ENCODE assay signal across 8 mouse cellular contexts in the genomic region with DNA sequence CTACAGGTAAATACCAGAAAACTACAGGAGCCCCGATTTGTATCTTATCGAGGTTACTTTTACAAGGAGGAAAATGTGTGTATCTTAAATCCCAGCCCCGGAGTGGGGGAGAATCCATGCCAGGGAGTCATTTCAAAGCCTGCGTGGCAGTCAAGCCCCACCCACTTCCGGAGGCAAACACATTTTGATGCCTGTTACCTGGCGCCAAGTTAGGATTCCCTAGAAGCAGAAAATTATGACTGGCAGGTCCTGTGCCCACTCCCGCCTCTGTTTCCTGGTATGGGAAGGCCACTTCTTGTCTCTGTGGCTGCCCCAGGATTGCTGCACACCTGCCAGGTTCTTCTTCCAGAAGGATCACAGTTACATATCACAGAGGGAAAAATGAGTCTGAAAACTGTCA. TPM values are rescaled to one million over a fixed set of nuclear protein-coding genes. Genes with fewer than 3 reads are reported as not detected.
DNase-seq lines count a peak whose midpoint lies in the region; ATAC-seq and TF ChIP-seq lines count a peak whose summit lies in the region.

No protein-coding gene starts in this region.

- peak overlapping the region; percentile 82 for H3K4me3 ChIP-seq in gastrocnemius, adult 2 months
- peak overlapping the region; percentile 66 for H3K4me3 ChIP-seq in intestine, embryonic 15.5 days (replicated peaks)

- intact Hi-C loops in gastrocnemius, adult 2 months (cut with DNase I) = no loop called here
- intact Hi-C loops in left cerebral cortex, postnatal 4 days (cut with DNase I) = loop anchor here (5.0 kb wide), 1 partner anchor 89 kb away; no protein-coding TSS in a partner anchor

- no peak for DNase-seq in gastrocnemius, adult 2 months
- DNase-seq in gastrocnemius, adult 18-20 months (ENCODE audit: low spot score) = no peak
- peak; percentile 50 for DNase-seq in brain, adult 2 months (ENCODE audit: low read depth, low spot score)
- DNase-seq in lung, postnatal 25 days (ENCODE audit: low spot score) = peak; percentile 56
- no peak for DNase-seq in adrenal gland, adult 18-20 months (ENCODE audit: low spot score in 2 of 2)
- no peak for DNase-seq in left cerebral cortex, postnatal 4 days
- no peak for DNase-seq in layer of hippocampus, postnatal 25 days (ENCODE audit: extremely low spot score in 1 of 2, low spot score in 1 of 2)

- no peak for TF ChIP-seq CTCF in gastrocnemius, adult 2 months (IDR thresholded peaks at IDR 0.05)

- H3K9ac ChIP-seq in intestine, embryonic 15.5 days = no peak overlapping the region

- 41% methylated on average over 7 of the region's 7 CpGs for WGBS in intestine, embryonic 15.5 days

- peak overlapping the region; percentile 98 for H3K4me2 ChIP-seq in intestine, embryonic 15.5 days (replicated peaks)

- no peaks in the 10 kb centered on the region for H3K36me3 ChIP-seq in intestine, embryonic 15.5 days

- H3K27ac ChIP-seq in gastrocnemius, adult 2 months = peak overlapping the region; percentile 94
- H3K27ac ChIP-seq in intestine, embryonic 15.5 days = peak overlapping the region; percentile 70

- peaks cover 15% of the 10 kb centered on the region for H3K4me1 ChIP-seq in intestine, embryonic 15.5 days (replicated peaks)

- no peaks in the 10 kb centered on the region for H3K9me3 ChIP-seq in intestine, embryonic 15.5 days

- ATAC-seq in intestine, embryonic 15.5 days = no peak

- H3K27me3 ChIP-seq in intestine, embryonic 15.5 days (replicated peaks) = no peaks in the 10 kb centered on the region

RNA-seq across cellular contexts. Expression of gene Ccdc88c, which starts 2.3 kb away (rescaled TPM):
- 10 to 100 TPM; 28.4 to 34.7 TPM for total RNA-seq in gastrocnemius, adult 2 months (2021)
- 10 to 100 TPM; 30.1 to 34.5 TPM for total RNA-seq in gastrocnemius, adult 18-20 months (2021)
- 13.6 and 14.9 TPM in 2 replicates for polyA plus RNA-seq in intestine, embryonic 15.5 days (2015; fragmentation: Nextera tagmentation; extraction: Ambion mirVana)
- total RNA-seq in adrenal gland, adult 18-20 months (2021) = 1 to 10 TPM; 1.1 to 2.1 TPM
- total RNA-seq in left cerebral cortex, postnatal 4 days (2021) = 10 to 100 TPM; 35.9 to 40.3 TPM
- 10 to 100 TPM; 26.7 to 40.1 TPM for total RNA-seq in layer of hippocampus, postnatal 25 days (2021)

RNA-seq across cellular contexts. Expression of gene Ppp4r3a, which starts 57.0 kb away (rescaled TPM):
- 10 to 100 TPM; 19.9 to 20.6 TPM for total RNA-seq in gastrocnemius, adult 2 months (2021)
- 10 to 100 TPM; 17.7 to 18.5 TPM for total RNA-seq in gastrocnemius, adult 18-20 months (2021)
- 36.2 and 41.8 TPM in 2 replicates for polyA plus RNA-seq in intestine, embryonic 15.5 days (2015; fragmentation: Nextera tagmentation; extraction: Ambion mirVana)
- total RNA-seq in adrenal gland, adult 18-20 months (2021) = 10 to 100 TPM; 45.2 to 53.9 TPM
- total RNA-seq in left cerebral cortex, postnatal 4 days (2021) = 10 to 100 TPM; 49.9 to 56.2 TPM
- total RNA-seq in layer of hippocampus, postnatal 25 days (2021) = 10 to 100 TPM; 37.0 to 42.9 TPM

Comparison
In these comparisons a context has a peak if more than half of its experiments do, and no peak if none do; other contexts are left out.
1. DNase-seq: peak in brain, adult 2 months (single experiment) and lung, postnatal 25 days (single experiment); none in gastrocnemius, adult 2 months (single experiment), gastrocnemius, adult 18-20 months (single experiment), adrenal gland, adult 18-20 months (0 of 2), left cerebral cortex, postnatal 4 days (single experiment) and layer of hippocampus, postnatal 25 days (0 of 2).
2. RNA of gene Ccdc88c, which starts 2.3 kb away (total RNA-seq): 35.9 to 40.3 TPM in left cerebral cortex, postnatal 4 days, 26.7 to 40.1 TPM in layer of hippocampus, postnatal 25 days, 28.4 to 34.7 TPM in gastrocnemius, adult 2 months and 30.1 to 34.5 TPM in gastrocnemius, adult 18-20 months; 1.1 to 2.1 TPM in adrenal gland, adult 18-20 months; every median in the first group is over 4 times any median in the second.